Mouse (Mus musculus): ENCODE measurements at regions not wholly inside any gene's neighbourhood (a gene's known extent, or its start where the extent isn't known, plus 50 kb on each side); places are given as distances from the start of the nearest gene placed in this dataset.

GRCm38 (mm10) chr16:95196622-95197021 lies 60.7 kb upstream of the Kcnj15 start:
- DNase-seq = peak; percentile 90 to 91

DNA sequence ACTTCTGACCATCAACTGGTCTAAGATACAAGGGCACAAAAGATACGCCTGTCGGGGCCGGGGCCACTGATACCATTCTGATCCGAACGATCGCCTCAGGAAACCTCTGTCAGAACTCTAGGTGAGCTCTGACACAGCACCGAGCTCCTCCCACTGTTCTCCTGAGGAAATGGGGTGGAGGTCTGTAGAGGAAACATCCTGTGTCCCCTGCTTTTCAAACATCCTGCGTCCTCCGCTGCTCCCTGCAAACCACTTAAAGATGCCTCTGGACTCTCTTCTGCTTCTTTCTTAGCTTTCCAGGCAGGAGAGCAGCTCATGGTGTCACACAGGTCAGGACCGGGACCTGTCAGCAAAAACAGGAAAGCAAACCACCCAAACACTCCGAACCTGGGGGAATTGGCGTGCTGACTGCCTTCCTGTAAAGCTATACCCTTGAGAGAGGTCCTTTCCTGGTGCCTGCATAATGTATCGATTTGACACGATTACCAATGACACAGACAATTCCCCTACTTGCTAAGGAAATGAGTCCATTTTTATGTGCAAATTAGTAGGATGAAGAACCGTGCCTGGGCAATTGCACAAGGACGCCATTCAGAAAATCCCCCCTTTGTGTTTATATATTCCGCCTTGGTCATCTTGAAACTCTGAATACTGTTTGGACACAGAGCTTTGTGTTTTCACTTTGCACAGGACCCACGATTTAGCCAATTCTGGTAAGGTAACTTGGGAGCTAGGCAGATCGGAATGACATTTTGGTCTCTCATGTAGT lies 58.4 kb upstream of the Kcnj15 start:
- DNase-seq = no peak

DNA sequence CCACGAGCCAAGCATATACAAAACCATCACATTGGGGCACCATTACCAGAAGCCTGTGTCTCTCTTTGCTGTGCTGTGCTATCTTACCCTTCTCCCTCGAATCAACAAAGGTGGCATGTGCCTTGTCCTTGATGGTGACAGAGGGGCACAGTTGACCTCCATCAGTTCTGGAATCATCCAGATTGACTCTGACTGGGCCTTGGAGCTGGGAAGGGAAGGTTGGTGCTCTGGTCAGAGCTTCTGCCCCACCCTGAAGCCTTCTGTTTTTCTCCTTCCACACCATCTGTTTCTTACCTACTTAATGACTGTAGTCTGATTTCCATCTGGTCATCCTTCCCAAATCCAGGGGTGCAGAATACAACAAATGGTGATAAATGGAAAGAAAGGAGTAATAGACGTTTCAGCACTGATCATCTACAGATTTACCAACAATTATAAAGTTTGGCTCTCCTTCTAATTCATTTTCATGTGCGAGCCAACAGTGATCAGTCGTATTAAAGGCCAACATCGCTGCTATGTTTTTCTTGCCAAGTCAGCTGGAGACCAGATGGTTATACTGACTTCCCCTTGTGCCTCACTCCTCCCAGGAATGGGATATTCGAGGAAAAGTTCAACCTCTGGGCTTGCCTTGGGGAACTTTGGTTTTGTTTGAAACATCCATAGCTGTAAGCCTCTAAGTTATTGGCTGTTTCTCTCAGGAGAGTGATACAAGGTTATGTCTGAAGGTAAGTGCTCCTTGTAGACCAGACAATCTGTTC lies 55.1 kb upstream of the Kcnj15 start:
- DNase-seq = peak; percentile 75 to 77

DNA sequence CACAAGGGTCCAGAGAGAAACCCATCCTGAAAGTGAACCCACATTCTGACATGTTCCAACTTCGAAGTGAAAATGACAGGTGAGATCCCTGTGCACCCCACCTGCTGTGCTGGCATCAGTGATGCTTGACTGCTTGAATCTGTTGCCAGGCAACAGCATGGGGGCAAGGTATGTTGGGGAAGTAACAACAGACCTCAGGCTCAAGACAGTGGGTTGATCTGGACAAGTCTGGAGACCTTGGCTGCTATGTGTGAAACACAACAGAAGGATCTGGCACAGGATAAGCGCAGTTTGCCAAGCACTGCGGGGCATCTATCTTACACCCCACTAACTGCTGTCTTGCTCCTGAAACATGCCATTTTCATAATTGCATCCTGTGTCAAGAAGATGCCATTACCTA lies 54.3 kb upstream of the Kcnj15 start:
- DNase-seq = peak; percentile 92 to 95

DNA sequence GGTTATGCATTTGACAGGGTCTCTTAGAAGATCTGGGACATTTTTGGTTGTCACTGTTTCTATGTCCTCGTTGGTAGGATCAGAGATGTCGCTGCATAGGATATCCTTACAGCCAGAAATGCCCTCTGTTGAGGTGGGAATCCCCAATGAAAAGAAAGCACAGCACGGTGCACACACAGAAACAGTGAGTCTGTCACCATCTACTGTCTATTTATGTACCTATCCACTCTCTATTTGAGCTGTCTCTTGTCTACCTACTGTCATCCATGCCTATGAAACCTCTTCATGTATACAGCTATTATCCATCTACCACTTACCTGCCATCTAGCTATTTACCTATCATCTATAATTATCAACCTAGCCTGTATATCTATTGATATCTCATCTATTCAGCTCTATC lies 53.6 kb upstream of the Kcnj15 start:
- no peak for DNase-seq

GRCm38 (mm10) chr16:95204507-95204906 lies 52.9 kb upstream of the Kcnj15 start:
- DNase-seq = no peak

- no peak for DNase-seq
These were observed 50.9 kb upstream of the Kcnj15 start for GRCm38 (mm10) chr16:95206445-95206844.

GRCm38 (mm10) chr16:95207547-95207946 lies 49.8 kb upstream of the Kcnj15 start:
- no peak for DNase-seq

All from cerebellum, postnatal 10 days (tissue).